Mouse (Mus musculus): Measurements from ENCODE around the gene Scamp1. TPM values are rescaled to one million over a fixed set of nuclear protein-coding genes. Genes with fewer than 3 reads are reported as not detected.
"Not testable (repeated sequence)": the region's sequence is repeated elsewhere in the genome, so short reads cannot be mapped to it uniquely, and the experiment has no call there.

The Scamp1 gene
- polyA plus RNA-seq, 1 experiment, result 5.3 TPM

GRCm38 (mm10) chr13:94321094-94321792 lies 35.6 kb upstream of the Scamp1 start:
- no peaks in the 10 kb centered on the region for H3K79me3 ChIP-seq (ENCODE audit: low read depth)
- H3K4me3 ChIP-seq (ENCODE audit: insufficient read depth, poor library complexity, severe bottlenecking), result no peak overlapping the region
- H3K27me3 ChIP-seq (ENCODE audit: control insufficient read depth, insufficient read depth, insufficient read length), result no peaks in the 10 kb centered on the region
- no peaks in the 10 kb centered on the region for H3K36me3 ChIP-seq (ENCODE audit: control insufficient read depth, insufficient read depth)
- H3ac ChIP-seq (ENCODE audit: control insufficient read depth, insufficient read length, low read depth), result no peak overlapping the region
- TF ChIP-seq MYOG (IDR thresholded peaks at IDR 0.05; ENCODE audit: control insufficient read depth, extremely low read depth, insufficient read length), result no peak
- TF ChIP-seq USF1 (IDR thresholded peaks at IDR 0.05; ENCODE audit: low read depth), result no peak
- no peak for TF ChIP-seq FOSL1 (IDR thresholded peaks at IDR 0.05; ENCODE audit: insufficient read depth, low read length, poor library complexity, severe bottlenecking)
- TF ChIP-seq MAX (IDR thresholded peaks at IDR 0.05), result no peak
- no peak for TF ChIP-seq CEBPB (IDR thresholded peaks at IDR 0.05; ENCODE audit: low read depth)
- TF ChIP-seq CTCF (IDR thresholded peaks at IDR 0.05; ENCODE audit: control insufficient read depth, insufficient read depth, insufficient read length), result no peak
- TF ChIP-seq MYOD1 (IDR thresholded peaks at IDR 0.05; ENCODE audit: control insufficient read depth, insufficient read length, low read depth), result no peak
- H3K79me2 ChIP-seq (ENCODE audit: control insufficient read depth, insufficient read depth), result no peaks in the 10 kb centered on the region

- no peaks in the 10 kb centered on the region for H3K36me3 ChIP-seq (ENCODE audit: control insufficient read depth, insufficient read depth)
- no peak for TF ChIP-seq CEBPB (IDR thresholded peaks at IDR 0.05; ENCODE audit: low read depth)
- no peak for TF ChIP-seq MYOD1 (IDR thresholded peaks at IDR 0.05; ENCODE audit: control insufficient read depth, insufficient read length, low read depth)
- no peak for TF ChIP-seq USF1 (IDR thresholded peaks at IDR 0.05; ENCODE audit: low read depth)
- no peak for TF ChIP-seq CTCF (IDR thresholded peaks at IDR 0.05; ENCODE audit: control insufficient read depth, insufficient read depth, insufficient read length)
- TF ChIP-seq MYOG (IDR thresholded peaks at IDR 0.05; ENCODE audit: control insufficient read depth, extremely low read depth, insufficient read length), result no peak
- TF ChIP-seq FOSL1 (IDR thresholded peaks at IDR 0.05; ENCODE audit: insufficient read depth, low read length, poor library complexity, severe bottlenecking), result no peak
- TF ChIP-seq MAX (IDR thresholded peaks at IDR 0.05), result no peak
- H3K79me3 ChIP-seq (ENCODE audit: low read depth), result no peaks in the 10 kb centered on the region
- H3K27me3 ChIP-seq (ENCODE audit: control insufficient read depth, insufficient read depth, insufficient read length), result no peaks in the 10 kb centered on the region
- H3ac ChIP-seq (ENCODE audit: control insufficient read depth, insufficient read length, low read depth), result no peak overlapping the region
- no peaks in the 10 kb centered on the region for H3K79me2 ChIP-seq (ENCODE audit: control insufficient read depth, insufficient read depth)
- H3K4me3 ChIP-seq (ENCODE audit: insufficient read depth, poor library complexity, severe bottlenecking), result no peak overlapping the region
Measured at GRCm38 (mm10) chr13:94316975-94317511, 31.4 kb upstream of the Scamp1 start.

GRCm38 (mm10) chr13:94312812-94313211 lies 27.2 kb upstream of the Scamp1 start:
- not testable (repeated sequence) for H3K79me2 ChIP-seq (ENCODE audit: control insufficient read depth, insufficient read depth); H3K27me3 ChIP-seq (ENCODE audit: control insufficient read depth, insufficient read depth, insufficient read length); H3ac ChIP-seq (ENCODE audit: control insufficient read depth, insufficient read length, low read depth); H3K79me3 ChIP-seq (ENCODE audit: low read depth); H3K36me3 ChIP-seq (ENCODE audit: control insufficient read depth, insufficient read depth); H3K4me3 ChIP-seq (ENCODE audit: insufficient read depth, poor library complexity, severe bottlenecking)

- no peak overlapping the region for H3K4me3 ChIP-seq (ENCODE audit: insufficient read depth, poor library complexity, severe bottlenecking)
- H3ac ChIP-seq (ENCODE audit: control insufficient read depth, insufficient read length, low read depth), result no peak overlapping the region
- H3K79me2 ChIP-seq (ENCODE audit: control insufficient read depth, insufficient read depth), result no peaks in the 10 kb centered on the region
- no peaks in the 10 kb centered on the region for H3K79me3 ChIP-seq (ENCODE audit: low read depth)
- TF ChIP-seq CTCF (IDR thresholded peaks at IDR 0.05; ENCODE audit: control insufficient read depth, insufficient read depth, insufficient read length) (no peak), CEBPB (IDR thresholded peaks at IDR 0.05; ENCODE audit: low read depth) (no peak), MYOD1 (IDR thresholded peaks at IDR 0.05; ENCODE audit: control insufficient read depth, insufficient read length, low read depth) (no peak), USF1 (IDR thresholded peaks at IDR 0.05; ENCODE audit: low read depth) (no peak), FOSL1 (IDR thresholded peaks at IDR 0.05; ENCODE audit: insufficient read depth, low read length, poor library complexity, severe bottlenecking) (no peak), MYOG (IDR thresholded peaks at IDR 0.05; ENCODE audit: control insufficient read depth, extremely low read depth, insufficient read length) (no peak), MAX (IDR thresholded peaks at IDR 0.05) (no peak)
- H3K36me3 ChIP-seq (ENCODE audit: control insufficient read depth, insufficient read depth), result no peaks in the 10 kb centered on the region
- no peaks in the 10 kb centered on the region for H3K27me3 ChIP-seq (ENCODE audit: control insufficient read depth, insufficient read depth, insufficient read length)
Measured at GRCm38 (mm10) chr13:94308279-94308678, 22.6 kb upstream of the Scamp1 start.

GRCm38 (mm10) chr13:94307531-94307930 lies 21.9 kb upstream of the Scamp1 start:
- Histone ChIP-seq H3K79me2 (ENCODE audit: control insufficient read depth, insufficient read depth) (no peaks in the 10 kb centered on the region), H3K79me3 (ENCODE audit: low read depth) (no peaks in the 10 kb centered on the region), H3K4me3 (ENCODE audit: insufficient read depth, poor library complexity, severe bottlenecking) (no peak overlapping the region), H3K27me3 (ENCODE audit: control insufficient read depth, insufficient read depth, insufficient read length) (no peaks in the 10 kb centered on the region), H3ac (ENCODE audit: control insufficient read depth, insufficient read length, low read depth) (no peak overlapping the region), H3K36me3 (ENCODE audit: control insufficient read depth, insufficient read depth) (no peaks in the 10 kb centered on the region)
- TF ChIP-seq FOSL1 (IDR thresholded peaks at IDR 0.05; ENCODE audit: insufficient read depth, low read length, poor library complexity, severe bottlenecking) (no peak), CEBPB (IDR thresholded peaks at IDR 0.05; ENCODE audit: low read depth) (no peak), MYOD1 (IDR thresholded peaks at IDR 0.05; ENCODE audit: control insufficient read depth, insufficient read length, low read depth) (no peak), MYOG (IDR thresholded peaks at IDR 0.05; ENCODE audit: control insufficient read depth, extremely low read depth, insufficient read length) (no peak), CTCF (IDR thresholded peaks at IDR 0.05; ENCODE audit: control insufficient read depth, insufficient read depth, insufficient read length) (no peak), USF1 (IDR thresholded peaks at IDR 0.05; ENCODE audit: low read depth) (no peak), MAX (IDR thresholded peaks at IDR 0.05) (no peak)

- Histone ChIP-seq H3ac (ENCODE audit: control insufficient read depth, insufficient read length, low read depth) (no peak overlapping the region), H3K4me3 (ENCODE audit: insufficient read depth, poor library complexity, severe bottlenecking) (no peak overlapping the region), H3K79me3 (ENCODE audit: low read depth) (no peaks in the 10 kb centered on the region), H3K27me3 (ENCODE audit: control insufficient read depth, insufficient read depth, insufficient read length) (no peaks in the 10 kb centered on the region), H3K79me2 (ENCODE audit: control insufficient read depth, insufficient read depth) (no peaks in the 10 kb centered on the region), H3K36me3 (ENCODE audit: control insufficient read depth, insufficient read depth) (no peaks in the 10 kb centered on the region)
- TF ChIP-seq MAX (IDR thresholded peaks at IDR 0.05), result no peak
Measured at GRCm38 (mm10) chr13:94306968-94307289, 21.3 kb upstream of the Scamp1 start.

All from C2C12 (cell line).